ENCODE assay signal across 9 mouse cellular contexts in the genomic region with DNA sequence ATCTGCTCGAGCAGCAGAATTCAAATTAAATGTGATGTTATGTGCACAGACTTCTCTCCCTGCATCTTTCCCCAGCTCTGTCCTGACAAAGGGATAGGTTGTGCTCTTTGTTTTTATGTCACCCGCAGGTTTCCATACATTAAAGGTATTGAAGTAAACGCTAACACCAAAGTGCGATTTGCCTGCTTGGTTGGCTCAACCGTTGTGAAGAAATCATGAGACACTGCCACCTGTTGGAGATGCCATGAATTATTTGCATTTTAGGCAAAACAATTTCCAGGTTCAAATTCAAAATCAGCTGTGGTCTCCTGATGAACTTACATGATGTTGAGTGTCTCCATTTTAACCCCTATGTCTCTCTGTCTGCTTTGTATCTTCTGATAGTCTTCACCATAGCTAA. TPM values are rescaled to one million over a fixed set of nuclear protein-coding genes. Genes with fewer than 3 reads are reported as not detected.
DNase-seq lines count a peak whose midpoint lies in the region; ATAC-seq and TF ChIP-seq lines count a peak whose summit lies in the region.
"Had no signal": no experiment of that assay in that cellular context is flagged by ENCODE, and none has a peak within 500 bp of the region (broad histone marks: within the 10 kb centered on the region; RNA-seq: fewer than 3 reads in every experiment).

No protein-coding gene starts in this region.

- H3K27me3 ChIP-seq in intestine, postnatal 0 days (replicated peaks; ENCODE audit: control insufficient read depth, insufficient read depth, low read length) = no peaks in the 10 kb centered on the region
- no peaks in the 10 kb centered on the region for H3K27me3 ChIP-seq in intestine, embryonic 15.5 days (replicated peaks)
- peaks cover 16% of the 10 kb centered on the region for H3K27me3 ChIP-seq in forebrain, embryonic 15.5 days

- ATAC-seq in intestine, postnatal 0 days = no peak
- ATAC-seq in intestine, embryonic 15.5 days = no peak
- no peak for ATAC-seq in erythroid progenitor cell, adult 5-6 weeks (replicated peaks; ENCODE audit: low FRiP score, poor library complexity, severe bottlenecking)
- no peak for ATAC-seq in forebrain, embryonic 15.5 days (replicated peaks)

- 35% methylated on average over 5 of the region's 5 CpGs for WGBS in intestine, postnatal 0 days
- 34% methylated on average over 5 of the region's 5 CpGs for WGBS in intestine, embryonic 15.5 days
- 13% methylated on average over 5 of the region's 5 CpGs for WGBS in forebrain, embryonic 15.5 days

- H3K4me3 ChIP-seq in intestine, postnatal 0 days (ENCODE audit: low read depth, low read length) = no peak overlapping the region
- no peak overlapping the region for H3K4me3 ChIP-seq in intestine, embryonic 15.5 days (replicated peaks)
- H3K4me3 ChIP-seq in forebrain, embryonic 15.5 days = no peak overlapping the region
- H3K4me3 ChIP-seq: neural tube, embryonic 13.5 days had no signal

- H3K4me2 ChIP-seq in intestine, postnatal 0 days (replicated peaks; ENCODE audit: low read depth) = no peak overlapping the region
- H3K4me2 ChIP-seq in intestine, embryonic 15.5 days (replicated peaks) = no peak overlapping the region
- no peak overlapping the region for H3K4me2 ChIP-seq in forebrain, embryonic 15.5 days (replicated peaks)
- H3K4me2 ChIP-seq: neural tube, embryonic 13.5 days had no signal

- no peaks in the 10 kb centered on the region for H3K36me3 ChIP-seq in intestine, postnatal 0 days (ENCODE audit: control insufficient read depth, insufficient read depth)
- H3K36me3 ChIP-seq in intestine, embryonic 15.5 days = no peaks in the 10 kb centered on the region
- no peaks in the 10 kb centered on the region for H3K36me3 ChIP-seq in forebrain, embryonic 15.5 days
- H3K36me3 ChIP-seq: neural tube, embryonic 13.5 days had no signal

- H3K27ac ChIP-seq in intestine, postnatal 0 days (ENCODE audit: low read depth, low read length) = no peak overlapping the region
- no peak overlapping the region for H3K27ac ChIP-seq in intestine, embryonic 15.5 days
- H3K27ac ChIP-seq in forebrain, embryonic 15.5 days (replicated peaks) = no peak overlapping the region
- H3K27ac ChIP-seq: neural tube, embryonic 13.5 days had no signal

- no peaks in the 10 kb centered on the region for H3K4me1 ChIP-seq in intestine, postnatal 0 days (replicated peaks; ENCODE audit: control insufficient read depth, insufficient read depth, low read length)
- H3K4me1 ChIP-seq in intestine, embryonic 15.5 days (replicated peaks) = no peaks in the 10 kb centered on the region
- H3K4me1 ChIP-seq in forebrain, embryonic 15.5 days = peaks cover 11% of the 10 kb centered on the region

- H3K9me3 ChIP-seq in intestine, postnatal 0 days (ENCODE audit: control insufficient read depth) = 0 out of 2 replicates have a peak, but pooled peaks cover 3% of the 10 kb centered on the region
- no peaks in the 10 kb centered on the region for H3K9me3 ChIP-seq in intestine, embryonic 15.5 days
- H3K9me3 ChIP-seq in forebrain, embryonic 15.5 days = no peaks in the 10 kb centered on the region
- H3K9me3 ChIP-seq: neural tube, embryonic 13.5 days had no signal

- peak; percentile 18 for DNase-seq in urinary bladder, postnatal 14 days (ENCODE audit: low spot score)
- DNase-seq in urinary bladder, adult 18-20 months (ENCODE audit: low spot score in 2 of 2) = no peak
- DNase-seq in embryo, embryonic 10 days (ENCODE audit: low spot score) = peak; percentile 79
- DNase-seq in lung, postnatal 36 days = peak; percentile 46

- TF ChIP-seq CTCF in intestine, postnatal 0 days (IDR thresholded peaks at IDR 0.05; ENCODE audit: low read depth) = peak; percentile 77

- H3K9ac ChIP-seq in intestine, postnatal 0 days (ENCODE audit: low read depth, low read length) = no peak overlapping the region
- H3K9ac ChIP-seq in intestine, embryonic 15.5 days = no peak overlapping the region
- H3K9ac ChIP-seq in forebrain, embryonic 15.5 days (replicated peaks) = no peak overlapping the region
- H3K9ac ChIP-seq: neural tube, embryonic 13.5 days had no signal

RNA-seq across cellular contexts. Expression of gene Fhl4, which starts 55.7 kb away (rescaled TPM):
- 0.37 and 0.38 TPM in 2 replicates for polyA plus RNA-seq in intestine, postnatal 0 days (2015; fragmentation: Nextera tagmentation; extraction: Ambion mirVana)
- polyA plus RNA-seq in intestine, embryonic 15.5 days (2015; fragmentation: Nextera tagmentation; extraction: Ambion mirVana) = 0.41 and 0.67 TPM in 2 replicates
- not detected in 2 replicates for total RNA-seq in erythroid progenitor cell, adult 5-6 weeks (2015; ENCODE audit: low replicate concordance)
- not detected in 2 replicates for total RNA-seq in erythroid progenitor cell, adult 5-6 weeks (2017; ENCODE audit: low replicate concordance)
- polyA plus RNA-seq in forebrain, embryonic 15.5 days (2015; fragmentation: Nextera tagmentation; extraction: Ambion mirVana) = 2.2 and 2.4 TPM in 2 replicates

RNA-seq across cellular contexts. Expression of gene Tmem263, which starts 55.8 kb away (rescaled TPM):
- polyA plus RNA-seq in intestine, postnatal 0 days (2015; fragmentation: Nextera tagmentation; extraction: Ambion mirVana) = 42.3 and 43.2 TPM in 2 replicates
- polyA plus RNA-seq in intestine, embryonic 15.5 days (2015; fragmentation: Nextera tagmentation; extraction: Ambion mirVana) = 54.1 and 60.2 TPM in 2 replicates
- 10.1 and 11.7 TPM in 2 replicates for total RNA-seq in erythroid progenitor cell, adult 5-6 weeks (2015; ENCODE audit: low replicate concordance)
- 4.4 and 12.6 TPM in 2 replicates for total RNA-seq in erythroid progenitor cell, adult 5-6 weeks (2017; ENCODE audit: low replicate concordance)
- 57.7 and 62.5 TPM in 2 replicates for polyA plus RNA-seq in forebrain, embryonic 15.5 days (2015; fragmentation: Nextera tagmentation; extraction: Ambion mirVana)

Comparison
In these comparisons a context has a peak if more than half of its experiments do, and no peak if none do; other contexts are left out.
1. DNase-seq: peak in urinary bladder, postnatal 14 days (single experiment), embryo, embryonic 10 days (single experiment) and lung, postnatal 36 days (single experiment); none in urinary bladder, adult 18-20 months (0 of 2).